Mouse (Mus musculus) kidney, adult 18-20 months (tissue): Measurements from ENCODE around the gene Tle2.

Experiments used
- DNase-seq: peaks from one replicate; pipeline ENCODE4 v3.0.0; 2021

Gene Tle2

DNA sequence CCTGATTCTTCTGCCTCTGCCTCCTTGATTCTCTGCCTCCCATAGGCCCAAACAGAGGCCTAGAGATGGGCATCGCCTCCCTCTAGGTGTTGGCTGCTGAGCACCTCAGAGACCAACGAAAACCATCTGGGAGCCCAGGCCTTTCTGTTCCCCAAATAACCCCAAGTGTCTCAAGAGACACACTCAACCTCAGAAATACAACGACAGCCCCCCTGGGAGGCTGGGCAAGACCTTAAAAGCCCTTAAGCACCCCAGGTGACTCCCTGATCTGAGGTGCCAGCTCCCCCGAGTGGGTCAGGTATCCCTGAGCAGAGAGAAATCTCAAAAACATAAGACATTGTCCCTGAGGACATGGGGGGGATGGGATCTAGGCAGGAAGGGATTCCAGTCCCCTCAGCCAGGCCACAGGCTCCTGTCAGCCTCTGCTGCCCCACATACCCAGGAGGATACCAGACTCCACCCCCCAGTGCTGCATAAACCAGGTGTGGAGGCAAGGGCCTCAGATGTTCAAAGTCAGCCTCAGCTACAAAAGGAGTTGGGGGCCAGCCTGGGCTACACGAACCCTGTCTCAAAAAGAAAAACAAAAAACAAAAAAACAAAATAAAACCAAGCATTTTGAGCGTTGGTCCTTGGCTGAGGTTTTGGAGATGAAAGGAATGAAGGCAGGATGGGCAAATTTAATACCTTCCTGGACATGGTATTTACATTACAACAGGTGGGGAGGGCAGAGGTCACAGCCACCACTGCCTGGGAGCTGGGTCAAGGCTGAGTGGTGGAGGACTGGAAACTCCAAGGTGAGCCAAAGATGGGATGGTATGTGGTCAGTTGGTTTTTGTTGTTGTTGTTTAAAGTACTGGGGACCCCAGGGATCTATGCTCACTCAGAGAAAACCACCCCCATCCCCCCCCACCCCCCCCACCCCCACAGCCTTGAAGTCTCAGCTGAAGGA lies 20.3 kb upstream of the Tle2 start:
- no peak for DNase-seq

DNA sequence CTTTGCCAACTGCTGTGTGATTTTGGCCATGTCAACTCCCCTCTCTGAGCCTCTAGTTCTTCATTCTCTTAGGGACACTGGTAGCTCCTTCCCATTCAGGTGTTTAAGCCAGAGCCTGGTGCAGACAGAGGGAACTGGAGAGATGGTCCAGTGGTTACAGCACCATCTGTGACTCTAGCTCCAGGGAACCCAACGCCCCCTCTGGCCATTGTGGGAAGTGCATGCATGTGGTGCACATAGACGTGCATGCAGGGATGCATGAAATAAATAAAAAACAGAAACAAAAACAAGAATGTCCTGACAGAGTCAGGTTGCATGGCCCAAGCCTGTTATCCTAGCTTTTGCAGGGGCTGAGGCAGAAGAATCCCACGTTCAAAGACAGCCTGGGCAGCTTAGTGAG lies 18.1 kb upstream of the Tle2 start:
- no peak for DNase-seq

GRCm38 (mm10) chr10:81557491-81557890 lies 16.9 kb upstream of the Tle2 start:
- DNase-seq = no peak

DNA sequence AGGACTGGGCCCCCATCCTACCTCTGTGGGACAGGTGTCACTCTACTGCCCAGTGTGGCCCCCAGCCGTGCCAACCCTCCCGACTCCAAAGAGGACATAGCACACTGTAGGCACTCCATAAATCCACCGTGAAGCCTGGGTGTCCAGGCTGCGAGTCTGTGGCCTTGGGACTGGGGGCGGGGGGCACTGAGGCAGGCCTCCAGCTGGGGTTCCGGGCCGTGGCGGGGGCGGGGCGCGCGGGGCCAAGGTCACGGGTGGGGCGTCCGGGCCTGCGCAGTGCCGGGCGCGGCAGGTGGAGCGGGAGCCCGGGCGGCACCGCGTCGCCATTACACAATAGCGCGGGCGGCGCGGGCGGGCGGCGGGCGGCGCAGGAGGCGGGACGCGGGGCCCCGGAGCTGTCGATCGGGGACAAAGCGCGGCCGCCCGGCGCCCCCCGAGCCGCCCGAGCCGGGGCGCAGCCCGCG lies 15.2 kb upstream of the Tle2 start, which contains the start of gene Aes:
Gene Aes (plus strand): TSS at position 326 of the 464 bp plus-strand sequence.
- DNase-seq = peak; percentile 88

- DNase-seq = peak; percentile 75
These were observed 14.5 kb upstream of the Tle2 start for GRCm38 (mm10) chr10:81559627-81560539.

DNA sequence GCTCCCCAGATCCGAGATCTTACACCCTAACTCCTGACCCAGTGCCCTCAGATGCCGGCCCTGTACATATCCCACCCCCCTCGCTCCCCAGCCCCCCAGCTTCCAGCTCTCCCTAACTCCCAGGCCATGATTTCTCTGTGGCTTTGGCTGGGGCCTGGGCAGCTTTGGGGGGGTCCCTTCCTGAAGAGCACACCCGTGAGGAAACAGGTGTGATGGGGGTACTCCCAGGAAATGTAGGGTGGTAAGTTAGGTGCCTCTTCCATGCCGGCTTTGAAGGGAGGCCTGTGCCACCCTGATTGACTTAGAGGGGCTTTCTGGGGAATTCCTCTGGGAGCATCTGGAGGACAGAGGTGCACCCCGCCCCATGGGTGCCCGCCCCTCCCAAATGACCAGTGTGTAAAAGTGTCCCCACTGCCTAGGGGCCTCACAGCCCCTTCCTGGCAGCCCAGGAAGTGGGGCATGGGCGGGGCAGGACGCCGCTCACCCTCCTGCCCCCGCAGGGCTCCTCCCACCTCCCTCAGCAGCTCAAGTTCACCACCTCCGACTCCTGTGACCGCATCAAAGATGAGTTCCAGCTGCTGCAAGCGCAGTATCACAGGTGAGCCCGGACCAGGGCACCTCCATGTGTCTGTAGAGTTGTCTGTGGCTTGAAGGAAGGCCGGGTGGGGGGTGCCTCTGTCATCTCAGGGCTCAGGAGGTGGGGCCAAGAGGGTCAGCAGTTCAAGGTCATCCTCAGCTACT lies 13.5 kb upstream of the Tle2 start:
- DNase-seq = peak; percentile 63

DNA sequence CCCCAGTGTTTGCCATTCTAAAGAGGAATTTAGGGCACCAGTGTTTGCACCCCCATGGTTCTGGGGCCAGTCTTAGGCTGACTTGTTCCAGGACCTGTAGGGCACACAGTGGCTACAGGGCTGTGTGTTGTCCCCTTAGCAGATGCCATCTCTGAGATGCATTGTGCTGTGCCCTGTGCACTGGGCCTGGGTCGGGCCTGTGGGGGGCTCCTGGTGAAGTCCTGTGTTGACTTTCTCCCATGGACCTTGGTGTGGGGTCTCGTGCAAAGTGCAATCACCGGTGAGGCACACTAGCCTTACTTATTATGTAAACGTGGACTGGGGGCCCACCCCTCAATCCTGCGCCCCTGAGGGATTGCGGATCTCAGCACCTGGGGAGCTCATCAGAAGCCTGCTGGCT lies 11.9 kb upstream of the Tle2 start:
- DNase-seq = no peak

- DNase-seq = no peak
These were observed 10.9 kb upstream of the Tle2 start for GRCm38 (mm10) chr10:81563481-81563880.

DNA sequence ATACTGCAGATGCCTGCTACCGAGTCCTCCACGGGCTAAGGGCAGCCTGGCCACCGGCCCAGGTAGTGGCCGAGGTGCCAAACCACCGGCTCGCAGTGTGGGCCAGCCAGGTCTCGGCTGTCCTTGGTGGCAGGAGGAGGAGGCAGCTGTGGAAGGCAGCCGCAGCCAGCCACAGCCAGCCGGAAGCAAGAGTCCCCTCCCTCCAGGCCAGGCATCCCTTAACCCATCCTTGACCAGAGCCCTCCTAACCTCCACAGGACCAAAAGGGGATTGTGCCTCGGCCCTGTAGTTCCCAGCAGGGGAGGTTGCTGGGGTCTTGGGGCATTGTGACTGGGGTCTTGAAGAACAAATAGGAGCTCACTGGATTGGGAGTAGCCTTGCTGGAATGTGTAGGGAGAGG lies 10.1 kb upstream of the Tle2 start:
- peak; percentile 72 for DNase-seq

GRCm38 (mm10) chr10:81564734-81565133 lies 9.6 kb upstream of the Tle2 start:
- peak; percentile 72 for DNase-seq

GRCm38 (mm10) chr10:81565257-81566228 lies 8.8 kb upstream of the Tle2 start:
- no peak for DNase-seq

- peak; percentile 66 for DNase-seq
These were observed 5.8 kb upstream of the Tle2 start for GRCm38 (mm10) chr10:81568381-81569191.

DNA sequence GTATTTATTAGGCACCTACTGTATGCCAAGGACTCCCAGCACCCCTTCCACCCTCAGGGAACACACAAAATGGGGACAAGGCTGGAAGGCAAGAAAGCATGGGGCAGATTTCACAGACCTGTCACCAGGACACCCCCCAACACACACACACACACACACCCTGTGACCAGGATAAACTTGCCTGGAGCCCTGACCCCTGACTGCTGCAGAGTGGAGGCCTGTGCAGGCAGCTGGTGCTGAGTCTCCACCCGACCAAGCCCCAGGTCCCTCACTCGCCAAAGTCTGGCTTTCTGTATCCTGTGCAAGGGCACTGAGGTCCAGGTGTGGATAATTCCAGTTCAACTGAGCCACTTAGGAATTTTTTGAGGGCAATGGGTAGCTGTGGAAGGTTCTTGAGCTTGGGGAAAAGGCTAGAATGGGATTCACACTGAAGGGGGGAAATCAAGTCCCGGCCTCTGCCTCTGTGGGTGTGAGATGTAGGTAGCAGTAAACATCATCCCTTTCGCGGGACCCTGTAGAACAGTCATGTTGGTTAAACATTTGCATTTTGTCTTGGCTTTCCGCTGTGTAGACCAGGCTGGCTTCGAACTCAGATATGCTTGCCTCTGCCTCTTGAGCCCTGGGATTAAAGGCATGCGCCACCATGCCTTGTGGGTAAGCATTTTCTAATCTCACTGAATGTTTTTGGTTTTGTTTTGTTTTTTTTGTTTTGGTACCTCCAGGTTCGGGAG lies 4.7 kb upstream of the Tle2 start:
- no peak for DNase-seq

GRCm38 (mm10) chr10:81570238-81570800 lies 4.0 kb upstream of the Tle2 start:
- DNase-seq = no peak

- peak; percentile 96 for DNase-seq
These were observed 3.4 kb upstream of the Tle2 start for GRCm38 (mm10) chr10:81570831-81571500.

DNA sequence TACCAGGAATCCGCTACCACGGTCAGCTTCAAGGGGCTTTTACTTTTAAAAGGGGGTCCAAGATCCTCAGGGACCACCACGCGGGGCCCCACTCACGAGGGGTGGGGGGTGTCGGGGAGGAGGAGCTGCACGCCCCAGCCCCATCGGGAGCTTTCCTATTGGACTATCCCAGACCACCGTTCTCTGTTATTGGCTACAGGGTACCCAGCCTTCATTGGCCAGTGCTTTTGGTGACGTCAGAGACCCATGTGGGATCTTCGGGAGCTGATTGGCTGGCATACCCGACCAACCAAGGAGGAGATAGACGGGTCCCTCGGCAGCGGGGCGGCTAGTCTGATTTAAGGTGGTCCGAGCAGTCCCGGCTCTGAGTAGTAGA lies 2.9 kb upstream of the Tle2 start:
- DNase-seq = peak; percentile 98

DNA sequence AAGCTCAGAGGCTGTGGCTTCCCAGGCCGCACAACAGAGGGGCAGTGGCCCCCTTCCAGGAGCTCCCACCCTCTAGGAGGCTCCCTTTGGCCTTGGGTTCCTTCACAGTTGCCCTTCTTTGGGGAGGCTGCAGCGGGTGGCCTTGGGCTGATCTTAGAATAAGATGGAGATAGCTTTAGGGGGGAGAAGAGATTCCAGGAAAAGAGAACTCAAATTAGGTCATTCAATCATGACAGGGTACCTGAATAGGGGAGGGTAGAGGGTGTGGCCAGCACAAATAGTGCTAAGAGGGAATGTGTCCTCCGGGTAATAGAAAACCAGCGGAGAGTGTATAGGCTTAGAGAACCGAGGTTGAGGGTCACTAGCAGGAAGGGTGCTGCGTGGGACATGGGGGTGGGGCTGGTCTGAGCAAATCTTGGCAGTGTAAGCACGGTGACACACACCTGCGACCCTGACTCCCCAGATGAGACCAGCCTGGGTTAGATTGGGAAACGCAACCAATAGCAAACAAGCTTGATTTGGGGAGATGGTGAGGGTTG lies 2.2 kb upstream of the Tle2 start:
- DNase-seq = peak; percentile 55

- DNase-seq = no peak
These were observed 1.4 kb upstream of the Tle2 start for GRCm38 (mm10) chr10:81572975-81573374.

GRCm38 (mm10) chr10:81575208-81575631 lies 859 bp downstream of the Tle2 start:
- peak; percentile 65 for DNase-seq
